Mouse (Mus musculus): Measurements from ENCODE around the gene Map2k5.

DNA sequence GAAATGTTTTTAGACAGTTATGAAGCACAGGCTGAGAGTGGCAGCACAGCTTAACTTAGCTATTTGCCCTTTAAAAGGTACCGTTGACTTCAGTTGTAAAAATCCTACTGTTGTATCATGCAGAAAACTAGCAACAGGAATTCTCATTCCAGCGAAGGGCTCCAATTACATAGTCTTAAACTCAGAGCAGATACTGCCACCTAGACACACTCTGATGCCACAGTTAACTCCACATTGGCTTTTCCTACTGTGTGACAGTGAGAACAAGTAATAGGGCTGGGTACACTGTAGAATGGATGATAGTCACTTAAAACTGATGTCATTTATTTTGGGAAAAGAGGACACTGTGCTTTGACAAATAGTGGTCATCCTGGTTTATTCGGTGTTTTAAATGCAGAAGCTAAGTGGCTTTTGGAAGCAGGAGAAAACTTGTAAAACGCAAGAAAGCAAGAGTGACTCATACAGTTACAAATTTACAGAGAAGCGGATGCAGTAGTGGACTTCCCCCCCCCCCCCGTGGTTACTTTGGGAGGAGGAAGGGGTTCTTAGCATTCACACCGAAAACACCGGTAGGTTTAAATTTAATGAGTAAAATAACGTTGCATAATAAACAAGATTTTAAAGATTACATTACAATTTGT, 43.5 kb upstream of the Map2k5 start:
- no peak for TF ChIP-seq POLR2A (IDR thresholded peaks at IDR 0.05; ENCODE audit: control insufficient read depth, extremely low read depth, insufficient read depth, low read length, poor library complexity)
- TF ChIP-seq CTCF (IDR thresholded peaks at IDR 0.05; ENCODE audit: borderline replicate concordance, control insufficient read depth, extremely low read depth, insufficient read depth, low read length, poor library complexity) = no peak

Data from thymus, adult 2 months (tissue).